Mouse (Mus musculus) regulatory T cell (primary cell): ENCODE results near the gene Prodh2.

Source experiments
- in situ Hi-C: fragments of 300-600 bp; cut with MboI, MseI; formaldehyde crosslinking; loops from one replicate; pipeline ENCODE4 v1.15.1; 2025; ENCODE audit warnings: high pct_unique_total_duplicates

Gene Prodh2

GRCm38 (mm10) chr7:30544327-30544726, 50.9 kb downstream of the Prodh2 start:
- in situ Hi-C loops = no loop called here

DNA sequence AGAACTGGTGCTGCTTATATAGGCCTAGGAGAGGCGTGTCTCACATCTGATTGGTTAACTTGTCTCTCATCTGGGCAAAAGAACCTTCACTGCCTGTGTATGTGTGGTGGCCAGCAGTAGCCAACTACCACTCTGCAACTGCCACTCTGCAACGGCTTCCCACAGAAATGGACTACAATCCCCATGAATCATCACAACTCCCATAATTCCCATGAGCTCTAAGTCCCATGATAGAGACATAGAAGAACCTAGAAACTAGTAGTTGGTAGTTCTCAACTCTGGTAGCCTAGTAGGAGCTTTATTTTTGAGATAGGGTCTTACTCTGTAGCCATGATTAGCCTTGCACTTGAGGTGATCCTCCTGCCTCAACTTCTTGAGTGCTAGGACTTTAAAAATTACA, 56.5 kb downstream of the Prodh2 start:
- in situ Hi-C loops = no loop called here

- in situ Hi-C loops = no loop called here
These were observed 57.2 kb downstream of the Prodh2 start for GRCm38 (mm10) chr7:30550603-30551002.

DNA sequence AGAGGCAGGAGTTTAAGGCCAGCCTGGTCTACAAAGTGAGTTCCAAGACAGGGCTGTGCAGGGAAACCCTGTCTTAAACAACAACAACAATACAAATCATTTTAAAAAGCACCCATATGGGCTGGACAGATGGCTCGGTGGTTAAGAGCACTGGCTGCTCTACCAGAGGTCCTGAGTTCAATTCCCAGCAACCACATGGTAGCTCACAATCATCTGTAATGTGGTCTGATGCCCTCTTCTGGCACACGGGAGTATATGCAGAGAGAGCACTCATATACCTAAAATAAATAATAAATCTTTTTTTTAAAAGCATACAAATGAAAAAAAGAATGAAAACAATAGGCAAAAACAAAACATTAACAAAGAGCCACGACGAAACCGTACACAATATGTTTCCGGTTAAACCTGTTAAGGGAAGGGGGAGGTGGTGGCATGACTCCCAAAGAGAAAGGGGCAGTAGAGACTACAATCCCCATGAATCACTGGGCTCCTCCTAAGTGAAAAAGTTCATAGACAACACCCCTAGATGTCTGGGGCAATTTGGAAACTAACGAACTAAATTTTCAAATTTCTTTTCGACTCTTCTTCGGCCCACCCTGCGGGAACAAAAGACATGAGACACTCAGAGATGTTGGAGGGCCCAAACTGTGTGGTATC, 58.2 kb downstream of the Prodh2 start:
- in situ Hi-C loops = no loop called here

DNA sequence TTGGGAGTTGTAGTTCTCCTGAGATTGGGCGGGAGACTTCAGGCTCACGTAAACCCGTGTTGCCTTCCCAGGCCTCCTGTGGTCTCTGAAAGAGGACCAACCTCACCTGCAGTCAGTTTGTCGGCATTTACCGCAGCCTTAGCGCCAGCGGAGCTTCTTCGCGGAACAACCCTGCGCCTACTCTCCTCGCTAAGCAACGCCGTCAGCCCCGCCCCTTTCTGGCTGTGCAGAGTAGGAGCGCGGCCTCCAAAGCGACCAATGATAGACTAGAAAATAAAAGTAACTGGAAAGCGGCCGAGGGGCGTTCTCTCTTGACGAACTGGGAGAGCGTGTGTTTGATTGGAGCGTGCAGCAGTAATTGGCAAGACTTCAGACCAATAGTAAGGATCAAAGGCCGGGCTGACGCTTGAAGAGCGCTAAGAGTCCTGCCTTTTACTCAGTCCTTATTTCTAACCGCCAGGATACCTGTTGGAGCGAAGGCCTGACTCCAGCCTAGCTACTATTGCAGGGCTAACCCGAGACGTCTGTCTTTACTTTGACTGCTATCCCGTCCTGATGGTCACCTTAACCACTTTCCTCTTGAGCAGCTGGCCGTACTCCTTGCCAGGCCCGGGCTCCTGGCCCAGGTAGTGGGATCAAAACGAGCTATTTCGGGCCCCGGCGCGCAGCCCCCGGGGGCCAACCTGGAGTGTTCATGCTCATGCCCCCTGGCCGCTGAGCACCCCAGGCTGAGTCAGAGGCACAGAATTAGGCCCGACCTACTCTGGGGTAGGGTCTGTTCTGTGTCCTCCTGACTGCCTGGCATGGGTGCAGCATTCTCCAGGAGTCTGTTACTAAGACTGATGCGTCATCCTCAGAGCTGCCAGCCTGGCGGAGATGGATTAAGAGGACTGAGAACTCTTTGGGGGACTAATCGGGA, 58.9 kb downstream of the Prodh2 start, which contains the start of the genes Hspb6 and Proser3:
Gene Hspb6, plus strand, starts transcription at position 77 of the 919 bp plus-strand sequence.
Gene Proser3, minus strand, starts transcription at position 198 of the 919 bp plus-strand sequence.
- in situ Hi-C loops = no loop called here

DNA sequence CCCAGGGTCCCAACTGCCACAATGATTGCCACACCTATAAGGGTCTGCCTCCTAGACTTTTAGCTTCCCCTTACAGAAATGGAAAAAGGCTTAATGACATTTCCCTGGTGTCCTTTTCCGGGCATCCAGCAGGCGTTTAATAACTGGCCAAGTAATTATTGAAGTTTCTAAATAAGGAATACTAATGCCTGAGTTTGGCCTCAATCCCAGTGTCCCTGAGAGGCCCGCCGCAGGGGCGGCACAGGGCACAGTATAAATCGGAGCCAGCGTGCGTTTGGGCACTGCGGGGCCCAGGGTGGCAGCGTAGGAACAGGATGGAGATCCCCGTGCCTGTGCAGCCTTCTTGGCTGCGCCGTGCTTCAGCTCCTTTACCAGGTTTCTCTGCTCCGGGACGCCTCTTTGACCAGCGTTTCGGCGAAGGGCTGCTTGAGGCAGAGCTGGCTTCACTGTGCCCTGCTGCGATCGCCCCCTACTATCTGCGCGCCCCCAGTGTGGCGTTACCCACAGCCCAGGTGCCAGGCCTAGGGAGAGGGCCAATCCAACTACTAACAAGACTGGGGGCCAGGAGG, 59.7 kb downstream of the Prodh2 start:
- in situ Hi-C loops = no loop called here

GRCm38 (mm10) chr7:30553810-30554584, 60.6 kb downstream of the Prodh2 start:
- in situ Hi-C loops = no loop called here

DNA sequence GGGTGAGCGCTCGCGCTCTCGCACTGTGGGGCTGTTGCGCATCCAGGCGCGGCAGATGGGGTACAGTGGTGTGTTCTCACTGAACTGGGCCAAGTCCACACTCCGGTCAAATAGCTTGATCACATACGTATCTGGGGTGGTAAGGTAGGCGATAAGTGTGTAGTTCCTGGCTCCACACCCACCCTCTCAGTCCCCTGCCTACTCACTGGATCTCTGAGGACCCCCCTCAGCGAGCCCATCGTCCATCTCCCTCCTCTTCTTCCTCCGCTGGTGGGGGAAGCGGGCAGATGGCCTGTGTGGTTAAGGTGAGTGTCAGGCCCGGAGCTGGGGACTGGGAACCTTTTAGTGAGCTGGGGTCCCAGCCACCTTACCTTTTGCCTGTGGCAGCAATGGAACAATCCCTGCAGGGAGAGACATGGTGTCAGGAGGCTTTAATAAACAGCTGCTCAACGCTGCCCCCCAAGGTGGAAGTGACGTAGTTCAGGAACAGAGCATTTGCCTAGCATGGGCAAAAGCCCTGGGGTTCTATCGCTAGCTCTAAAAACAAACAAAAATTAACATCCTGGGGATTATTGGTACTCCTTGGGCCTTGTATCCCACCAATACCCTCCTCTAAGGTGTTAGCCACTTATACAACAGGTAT, 63.6 kb downstream of the Prodh2 start:
- in situ Hi-C loops = no loop called here

GRCm38 (mm10) chr7:30557901-30558514, 64.6 kb downstream of the Prodh2 start:
- in situ Hi-C loops = no loop called here

DNA sequence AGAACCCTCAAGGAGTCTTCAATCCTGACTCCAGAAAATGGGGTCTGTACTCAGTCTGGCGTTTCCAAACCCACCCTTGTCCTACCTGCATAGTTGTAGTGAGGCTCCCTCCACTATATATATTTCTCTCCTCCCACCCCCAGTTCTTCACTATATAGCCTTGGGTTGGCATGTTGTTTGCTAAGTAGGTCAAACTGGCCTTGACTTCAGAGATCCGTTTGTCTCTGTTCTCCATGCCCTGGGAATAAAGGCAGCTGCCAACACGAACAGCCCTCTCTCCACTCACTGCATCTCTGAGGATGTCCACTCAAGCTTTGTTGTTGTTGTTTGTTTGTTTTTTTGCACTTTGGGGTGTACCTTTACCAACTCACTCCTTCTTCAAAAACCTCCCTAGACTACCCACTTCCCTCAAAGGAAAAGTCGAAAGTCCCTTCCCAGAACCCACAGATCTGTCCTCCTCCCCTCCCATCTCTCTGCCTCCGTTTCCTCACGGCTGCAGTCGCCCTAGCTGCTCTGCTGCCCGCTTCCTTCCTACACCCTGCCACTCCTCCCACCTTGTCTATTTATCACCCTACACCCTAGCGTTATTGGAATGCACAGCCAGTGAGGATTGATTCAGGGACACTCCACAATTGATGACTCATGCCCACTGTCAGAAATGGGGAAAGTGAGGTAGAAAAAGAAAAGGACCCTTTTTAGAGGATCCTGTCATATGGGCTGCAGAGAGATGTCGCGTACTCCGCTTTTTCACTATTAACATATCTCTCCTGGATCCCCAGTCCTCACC, 65.4 kb downstream of the Prodh2 start:
- in situ Hi-C loops = no loop called here

- in situ Hi-C loops = no loop called here
These were observed 66.1 kb downstream of the Prodh2 start, which contains the start of gene Lin37 for GRCm38 (mm10) chr7:30559443-30559954. Gene Lin37, minus strand, starts transcription at chr7:30559838.

DNA sequence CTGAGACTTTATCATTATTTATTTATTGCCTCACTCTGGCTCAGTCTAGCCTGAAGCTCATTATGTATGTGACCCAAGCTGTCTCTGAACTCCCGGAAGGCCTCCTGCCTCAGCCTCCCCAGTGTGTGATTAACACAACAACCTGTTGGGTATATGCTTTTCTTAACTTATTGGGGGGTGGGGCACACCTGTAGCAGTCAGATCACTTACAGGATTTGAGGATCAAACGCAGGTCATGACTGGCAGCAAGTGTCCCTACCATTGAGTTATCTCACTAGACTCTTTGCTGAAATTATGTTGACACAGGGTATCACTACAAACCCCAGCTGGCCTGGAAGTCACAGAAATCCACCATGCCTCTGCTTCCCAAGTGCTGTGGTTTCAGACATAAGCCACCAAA, 66.9 kb downstream of the Prodh2 start:
- in situ Hi-C loops = no loop called here

DNA sequence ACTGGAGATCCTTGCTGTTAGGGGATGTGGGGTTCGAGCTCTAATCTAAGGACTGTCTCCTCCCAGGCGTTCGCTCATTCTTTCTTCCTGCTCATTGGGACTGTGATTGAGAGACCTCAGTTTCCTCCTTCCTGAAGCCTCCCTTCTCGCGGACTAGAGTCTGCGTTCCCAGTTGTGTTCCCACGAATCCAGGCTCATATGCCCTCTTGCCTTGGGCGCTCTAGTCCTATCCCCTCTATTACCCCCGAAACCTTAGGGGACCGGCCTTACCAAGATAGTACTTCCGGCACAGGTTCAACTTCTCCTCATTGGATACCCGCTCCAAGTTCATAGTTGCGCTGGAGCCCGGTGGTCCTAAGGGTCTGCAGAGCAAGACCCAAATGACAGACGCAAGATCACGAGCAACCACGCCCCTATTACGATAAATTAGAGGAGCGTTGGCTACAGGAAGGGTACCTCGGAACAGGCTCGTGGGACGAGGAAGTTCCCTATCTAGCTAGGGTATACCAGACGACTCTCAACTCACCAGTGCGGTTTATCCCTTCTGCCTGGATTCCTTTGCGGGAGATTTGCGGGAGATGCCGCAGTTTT, 69.2 kb downstream of the Prodh2 start:
- in situ Hi-C loops = no loop called here
